Mouse (Mus musculus) heart, embryonic 16.5 days (tissue): Measurements from ENCODE around the gene Arid5a. TPM values are rescaled to one million over a fixed set of nuclear protein-coding genes. Genes with fewer than 3 reads are reported as not detected.

Experiments used
- ATAC-seq: fragments of 200-750 bp; cut with Nextera tagmentation; replicated peaks from 2 replicates; pipeline ENCODE4 v1.8.0; 2017; ENCODE audit warnings: moderate number of reproducible peaks; ENCODE audit not compliant: insufficient read depth, low FRiP score; ENCODE audit errors: extremely low read depth
- H3K27ac ChIP-seq: fragments of 300-500 bp; sonication (generic); 2 replicates; pipeline ENCODE4 v1.5.1; 2014; ENCODE audit warnings: mild to moderate bottlenecking, low read length, control low read depth, moderate library complexity
- H3K27me3 ChIP-seq: fragments of 300-500 bp; sonication (generic); 2 replicates; pipeline ENCODE4 v1.6.1; 2014; ENCODE audit warnings: low read length, mixed read lengths; ENCODE audit not compliant: control insufficient read depth, insufficient read depth
- H3K36me3 ChIP-seq: fragments of 300-500 bp; sonication (generic); 2 replicates; pipeline ENCODE4 v1.6.1; 2014; ENCODE audit not compliant: control insufficient read depth, insufficient read depth
- H3K4me1 ChIP-seq: fragments of 300-500 bp; sonication (generic); 2 replicates; pipeline ENCODE4 v1.6.1; 2014; ENCODE audit warnings: low read length, mixed read lengths; ENCODE audit not compliant: control insufficient read depth, insufficient read depth
- H3K4me2 ChIP-seq: fragments of 300-500 bp; sonication (generic); 2 replicates; pipeline ENCODE4 v1.6.1; 2014; ENCODE audit warnings: low read depth, mild to moderate bottlenecking, control low read depth, low read length
- H3K4me3 ChIP-seq: fragments of 300-500 bp; sonication (generic); 2 replicates; pipeline ENCODE4 v1.5.1; 2014; ENCODE audit warnings: mild to moderate bottlenecking, control low read depth, low read length
- H3K9ac ChIP-seq: fragments of 300-500 bp; sonication (generic); 2 replicates; pipeline ENCODE4 v1.6.1; 2014; ENCODE audit warnings: low read length, control low read depth
- H3K9me3 ChIP-seq: fragments of 300-500 bp; sonication (generic); replicated peaks from 2 replicates; pipeline ENCODE4 v1.6.1; 2016; ENCODE audit warnings: low read length; ENCODE audit not compliant: control insufficient read depth
- WGBS: fragments of 180-500 bp; shearing (Covaris S2); extraction: QIAGEN DNeasy Blood & Tissue Kit; methylation state at CpG from one replicate; pipeline ENCODE4 v1.1.7; 2014; 5-methylcytosine and 5-hydroxymethylcytosine counted together
- polyA plus RNA-seq: library from polyadenylated mRNA; unstranded; fragments of >200 nt; fragmentation: Nextera tagmentation; extraction: Ambion mirVana; gene quantifications from 2 replicates; pipeline ENCODE4 v1.2.1, GENCODE M21; 2015

The Arid5a gene
- polyA plus RNA-seq, 1 experiment from 2014 or later: 17.1 TPM

GRCm38 (mm10) chr1:36300486-36300885 lies 7.0 kb upstream of the Arid5a start:
- Histone ChIP-seq H3K4me2 (no peak overlapping the region), H3K9me3 (no peaks in the 10 kb centered on the region), H3K4me3 (no peak overlapping the region), H3K27me3 (peaks cover 6% of the 10 kb centered on the region), H3K9ac (no peak overlapping the region), H3K27ac (no peak overlapping the region), H3K36me3 (no peaks in the 10 kb centered on the region), H3K4me1 (peaks cover 18% of the 10 kb centered on the region)
- WGBS: 79% methylated on average over 6 of the region's 6 CpGs
- no peak for ATAC-seq

- no peak overlapping the region for H3K9ac ChIP-seq
- H3K4me2 ChIP-seq: no peak overlapping the region
- H3K4me3 ChIP-seq: no peak overlapping the region
- peaks cover 18% of the 10 kb centered on the region for H3K4me1 ChIP-seq
- ATAC-seq: no peak
- no peaks in the 10 kb centered on the region for H3K36me3 ChIP-seq
- H3K27me3 ChIP-seq: peaks cover 6% of the 10 kb centered on the region
- 56% methylated on average over 8 of the region's 8 CpGs for WGBS
- no peaks in the 10 kb centered on the region for H3K9me3 ChIP-seq
- H3K27ac ChIP-seq: no peak overlapping the region
These were observed 5.3 kb upstream of the Arid5a start for GRCm38 (mm10) chr1:36302273-36302672.

DNA sequence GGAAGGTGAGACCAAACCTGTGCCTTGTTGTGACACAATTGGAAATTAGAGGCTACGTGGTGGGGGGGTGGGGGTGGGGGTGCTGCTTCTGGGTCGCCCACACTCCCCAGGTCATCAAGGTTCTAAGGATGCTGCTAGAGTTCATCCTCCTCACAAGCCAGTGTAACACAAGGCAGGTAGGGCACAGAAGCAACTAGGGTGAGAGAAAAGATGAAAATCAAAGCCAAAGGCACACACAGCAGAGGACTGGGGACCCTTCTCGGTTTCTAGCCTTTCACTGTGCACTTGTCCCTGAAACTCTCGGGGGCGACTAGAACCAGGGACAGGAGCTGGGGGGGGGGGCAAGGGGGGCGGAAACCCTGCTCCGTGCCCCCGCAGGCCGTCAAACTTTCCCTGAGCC lies 4.6 kb upstream of the Arid5a start:
- Histone ChIP-seq H3K36me3 (no peaks in the 10 kb centered on the region), H3K9ac (peak overlapping the region; percentile 68), H3K4me1 (peaks cover 18% of the 10 kb centered on the region), H3K4me3 (peak overlapping the region; percentile 27), H3K4me2 (peak overlapping the region; percentile 71), H3K9me3 (no peaks in the 10 kb centered on the region), H3K27me3 (peaks cover 6% of the 10 kb centered on the region), H3K27ac (peak overlapping the region; percentile 82)
- WGBS: 19% methylated on average over 9 of the region's 9 CpGs
- ATAC-seq: no peak

GRCm38 (mm10) chr1:36303381-36304320 lies 3.9 kb upstream of the Arid5a start:
- H3K4me1 ChIP-seq: peaks cover 21% of the 10 kb centered on the region
- H3K4me3 ChIP-seq: peak overlapping the region; percentile 27
- H3K27me3 ChIP-seq: 0 out of 2 replicates have a peak, but pooled peaks cover under 1% of the 10 kb centered on the region
- no peaks in the 10 kb centered on the region for H3K9me3 ChIP-seq
- H3K27ac ChIP-seq: peak overlapping the region; percentile 82
- 8% methylated on average over 30 of the region's 30 CpGs for WGBS
- peak overlapping the region; percentile 68 for H3K9ac ChIP-seq
- H3K4me2 ChIP-seq: peak overlapping the region; percentile 71
- peak; percentile 67 for ATAC-seq
- H3K36me3 ChIP-seq: no peaks in the 10 kb centered on the region

GRCm38 (mm10) chr1:36304764-36305163 lies 2.8 kb upstream of the Arid5a start:
- 30% methylated on average over 7 of the region's 7 CpGs for WGBS
- H3K27ac ChIP-seq: peak overlapping the region; percentile 75
- no peaks in the 10 kb centered on the region for H3K9me3 ChIP-seq
- peaks cover 30% of the 10 kb centered on the region for H3K4me1 ChIP-seq
- no peak overlapping the region for H3K4me3 ChIP-seq
- no peak for ATAC-seq
- H3K36me3 ChIP-seq: no peaks in the 10 kb centered on the region
- H3K27me3 ChIP-seq: no peaks in the 10 kb centered on the region
- H3K9ac ChIP-seq: peak overlapping the region; percentile 14; the same call in 1 of the 2 replicates
- peak overlapping the region; percentile 16; the same call in 1 of the 2 replicates for H3K4me2 ChIP-seq

- no peak for ATAC-seq
- H3K9me3 ChIP-seq: no peaks in the 10 kb centered on the region
- no peak overlapping the region for H3K27ac ChIP-seq
- 82% methylated on average over 6 of the region's 6 CpGs for whole genome bisulfite sequencing
- H3K4me1 ChIP-seq: peaks cover 32% of the 10 kb centered on the region
- H3K4me2 ChIP-seq: no peak overlapping the region
- no peaks in the 10 kb centered on the region for H3K27me3 ChIP-seq
- H3K4me3 ChIP-seq: no peak overlapping the region
- no peak overlapping the region for H3K9ac ChIP-seq
- H3K36me3 ChIP-seq: no peaks in the 10 kb centered on the region
These were observed 1.4 kb upstream of the Arid5a start for GRCm38 (mm10) chr1:36306120-36306519.

DNA sequence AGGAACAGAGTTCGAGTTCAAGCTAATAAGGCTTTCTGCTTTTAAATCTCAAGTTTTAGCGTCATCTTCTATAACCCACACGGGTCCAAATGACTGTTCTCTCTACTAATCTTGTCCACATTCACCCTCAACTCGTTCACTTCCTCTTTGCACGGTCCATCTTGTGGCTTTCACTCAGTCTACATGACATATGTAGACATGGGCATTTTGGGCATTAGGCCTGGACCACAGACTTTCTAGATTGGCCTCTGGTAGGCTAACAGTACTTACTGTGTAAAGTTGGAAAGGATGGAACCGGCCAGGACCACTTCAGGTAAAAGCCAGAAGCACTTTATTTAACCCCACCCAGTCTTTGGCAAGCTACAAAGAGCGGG lies 425 bp upstream of the Arid5a start:
- no peak overlapping the region for H3K4me2 ChIP-seq
- H3K27ac ChIP-seq: no peak overlapping the region
- H3K36me3 ChIP-seq: no peaks in the 10 kb centered on the region; the same call in 1 of the 2 replicates
- WGBS: 60% methylated on average over 7 of the region's 7 CpGs
- no peaks in the 10 kb centered on the region for H3K9me3 ChIP-seq
- H3K9ac ChIP-seq: no peak overlapping the region
- no peak for ATAC-seq
- H3K4me1 ChIP-seq: peaks cover 32% of the 10 kb centered on the region
- no peaks in the 10 kb centered on the region for H3K27me3 ChIP-seq
- no peak overlapping the region for H3K4me3 ChIP-seq

- Histone ChIP-seq H3K9ac (peak overlapping the region; percentile 82), H3K27me3 (no peaks in the 10 kb centered on the region), H3K4me2 (peak overlapping the region; percentile 73), H3K4me1 (peaks cover 27% of the 10 kb centered on the region), H3K4me3 (peak overlapping the region; percentile 74), H3K36me3 (no peaks in the 10 kb centered on the region; the same call in 1 of the 2 replicates), H3K9me3 (no peaks in the 10 kb centered on the region), H3K27ac (no peak overlapping the region)
- 8% methylated on average over 12 of the region's 12 CpGs for WGBS
- ATAC-seq: no peak
These were observed 943 bp downstream of the Arid5a start for GRCm38 (mm10) chr1:36308451-36308901.

- Histone ChIP-seq H3K4me1 (peaks cover 23% of the 10 kb centered on the region), H3K27ac (peak overlapping the region; percentile 66), H3K9ac (peak overlapping the region; percentile 82), H3K4me3 (peak overlapping the region; percentile 74), H3K27me3 (no peaks in the 10 kb centered on the region), H3K4me2 (peak overlapping the region; percentile 73), H3K36me3 (no peaks in the 10 kb centered on the region; the same call in 1 of the 2 replicates), H3K9me3 (no peaks in the 10 kb centered on the region)
- ATAC-seq: no peak
- 56% methylated on average over 9 of the region's 9 CpGs for WGBS
These were observed 1.5 kb downstream of the Arid5a start for GRCm38 (mm10) chr1:36308966-36309475.
